Mouse (Mus musculus): ENCODE data around the gene Macf1.

DNA sequence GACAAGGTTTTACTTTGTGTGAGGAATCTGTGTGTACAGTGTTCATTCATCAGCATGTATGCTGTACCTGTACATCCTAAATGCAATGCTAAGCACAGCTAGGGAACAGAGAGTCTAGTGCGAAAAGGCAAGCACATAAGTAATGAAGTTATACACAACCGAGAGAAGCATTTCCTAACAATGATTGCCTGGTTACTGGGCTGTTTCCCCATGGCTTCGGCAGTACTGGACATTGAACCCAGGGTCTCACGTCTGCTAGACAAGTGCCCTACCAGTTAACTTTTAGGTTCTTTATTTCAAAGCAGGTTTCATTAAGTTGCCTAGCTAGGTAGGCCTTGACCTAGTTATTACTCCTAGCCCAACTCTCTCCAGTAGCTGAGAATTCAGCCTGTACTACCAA is 36.5 kb downstream of the Macf1 start:
- TF ChIP-seq POLR2A (IDR thresholded peaks at IDR 0.05; ENCODE audit: insufficient read depth, low read length) (no peak), CTCF (IDR thresholded peaks at IDR 0.05; ENCODE audit: low read depth, low read length) (no peak), EP300 (IDR thresholded peaks at IDR 0.05; ENCODE audit: insufficient read depth, low read depth, low read length) (no peak)

Measured in ES-Bruce4 (cell line).